Mouse (Mus musculus) midbrain, embryonic 15.5 days (tissue): ENCODE data around the gene Fndc3b. TPM values are rescaled to one million over a fixed set of nuclear protein-coding genes. Genes with fewer than 3 reads are reported as not detected.
A peak's percentile ranks its signal among the peaks of the same experiment; 100 is the strongest.

Source experiments
- ATAC-seq: fragments of 200-750 bp; cut with Nextera tagmentation; replicated peaks from 2 replicates; pipeline ENCODE4 v1.8.0; 2017; ENCODE audit warnings: moderate TSS enrichment
- H3K27ac ChIP-seq: fragments of 300-500 bp; sonication (generic); 2 replicates; pipeline ENCODE4 v1.5.1; 2015; ENCODE audit warnings: mild to moderate bottlenecking, inconsistent platforms
- H3K27me3 ChIP-seq: fragments of 300-500 bp; sonication (generic); replicated peaks from 2 replicates; pipeline ENCODE4 v1.6.1; 2015; ENCODE audit warnings: inconsistent platforms
- H3K36me3 ChIP-seq: fragments of 300-500 bp; sonication (generic); replicated peaks from 2 replicates; pipeline ENCODE4 v1.6.1; 2015; ENCODE audit warnings: inconsistent platforms
- H3K4me1 ChIP-seq: fragments of 300-500 bp; sonication (generic); 2 replicates; pipeline ENCODE4 v1.6.1; 2015; ENCODE audit warnings: inconsistent platforms
- H3K4me2 ChIP-seq: fragments of 300-500 bp; sonication (generic); 2 replicates; pipeline ENCODE4 v1.6.1; 2015; ENCODE audit warnings: inconsistent platforms, mild to moderate bottlenecking, moderate library complexity
- H3K4me3 ChIP-seq: fragments of 300-500 bp; sonication (generic); 2 replicates; pipeline ENCODE4 v1.5.1; 2015; ENCODE audit warnings: mild to moderate bottlenecking, inconsistent platforms
- H3K9ac ChIP-seq: fragments of 300-500 bp; sonication (generic); 2 replicates; pipeline ENCODE4 v1.6.1; 2015; ENCODE audit warnings: mild to moderate bottlenecking, inconsistent platforms
- H3K9me3 ChIP-seq: fragments of 300-500 bp; sonication (generic); 2 replicates; pipeline ENCODE4 v1.6.1; 2016; ENCODE audit warnings: inconsistent platforms
- WGBS: fragments of 180-500 bp; shearing (Covaris S2); methylation state at CpG from one replicate; pipeline ENCODE4 v1.1.7; 2015; ENCODE audit warnings: mixed read lengths; 5-methylcytosine and 5-hydroxymethylcytosine counted together
- polyA plus RNA-seq: library from polyadenylated mRNA; unstranded; fragments of >200 nt; fragmentation: Nextera tagmentation; extraction: Ambion mirVana; gene quantifications from 2 replicates; pipeline ENCODE4 v1.2.1, GENCODE M21; 2015

The Fndc3b gene
- polyA plus RNA-seq, 1 experiment from 2014 or later = 9.7 TPM

- WGBS = 63% methylated on average over 7 of the region's 7 CpGs
- no peaks in the 10 kb centered on the region for H3K27me3 ChIP-seq
- H3K36me3 ChIP-seq = no peaks in the 10 kb centered on the region
- no peak overlapping the region for H3K9ac ChIP-seq
- no peaks in the 10 kb centered on the region for H3K4me1 ChIP-seq
- no peak overlapping the region for H3K27ac ChIP-seq
- H3K4me2 ChIP-seq = no peak overlapping the region
- H3K4me3 ChIP-seq = no peak overlapping the region
- H3K9me3 ChIP-seq = no peaks in the 10 kb centered on the region
- ATAC-seq = no peak
Observed at GRCm38 (mm10) chr3:27475899-27476298, 235.2 kb downstream of the Fndc3b start.

- no peaks in the 10 kb centered on the region for H3K36me3 ChIP-seq
- no peak for ATAC-seq
- H3K27ac ChIP-seq = no peak overlapping the region
- H3K9ac ChIP-seq = no peak overlapping the region
- no peaks in the 10 kb centered on the region for H3K4me1 ChIP-seq
- no peak overlapping the region for H3K4me3 ChIP-seq
- WGBS = 92% methylated on average over 14 of the region's 14 CpGs
- no peak overlapping the region for H3K4me2 ChIP-seq
- no peaks in the 10 kb centered on the region for H3K9me3 ChIP-seq
- H3K27me3 ChIP-seq = no peaks in the 10 kb centered on the region
Observed at GRCm38 (mm10) chr3:27473801-27474599, 237.1 kb downstream of the Fndc3b start.

GRCm38 (mm10) chr3:27472846-27473245, 238.3 kb downstream of the Fndc3b start:
- H3K4me1 ChIP-seq = no peaks in the 10 kb centered on the region
- no peak overlapping the region for H3K27ac ChIP-seq
- no peaks in the 10 kb centered on the region for H3K9me3 ChIP-seq
- H3K36me3 ChIP-seq = no peaks in the 10 kb centered on the region
- WGBS = 98% methylated on average over 3 of the region's 3 CpGs
- no peak overlapping the region for H3K4me3 ChIP-seq
- no peak overlapping the region for H3K4me2 ChIP-seq
- no peak for ATAC-seq
- H3K27me3 ChIP-seq = no peaks in the 10 kb centered on the region
- no peak overlapping the region for H3K9ac ChIP-seq

DNA sequence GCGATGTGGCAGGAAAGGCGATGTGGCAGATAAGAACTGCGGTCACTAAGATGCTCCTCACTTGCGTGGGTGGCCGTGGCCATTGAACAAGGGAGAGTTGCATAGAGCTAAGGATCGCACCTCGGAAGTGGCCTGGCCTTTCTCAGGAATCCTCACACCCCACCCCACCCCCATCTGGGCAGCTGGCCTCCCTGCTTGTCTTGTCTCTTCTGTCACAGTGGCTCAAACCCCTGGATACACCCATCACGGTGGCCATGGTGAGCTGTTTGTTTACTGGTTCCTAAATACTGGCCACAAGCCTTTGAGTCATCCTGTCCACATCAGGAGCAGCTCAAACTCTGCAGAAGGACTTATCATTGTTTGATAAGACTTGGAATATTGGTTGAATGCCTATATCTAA, 240.3 kb downstream of the Fndc3b start:
- H3K9ac ChIP-seq = no peak overlapping the region
- ATAC-seq = no peak
- no peak overlapping the region for H3K4me2 ChIP-seq
- no peaks in the 10 kb centered on the region for H3K27me3 ChIP-seq
- H3K36me3 ChIP-seq = no peaks in the 10 kb centered on the region
- H3K27ac ChIP-seq = no peak overlapping the region
- H3K4me1 ChIP-seq = no peaks in the 10 kb centered on the region
- no peaks in the 10 kb centered on the region for H3K9me3 ChIP-seq
- 90% methylated on average over 8 of the region's 8 CpGs for WGBS
- H3K4me3 ChIP-seq = no peak overlapping the region

- Histone ChIP-seq H3K27me3 (no peaks in the 10 kb centered on the region), H3K4me1 (no peaks in the 10 kb centered on the region), H3K9ac (no peak overlapping the region), H3K9me3 (no peaks in the 10 kb centered on the region), H3K27ac (no peak overlapping the region), H3K4me3 (no peak overlapping the region), H3K4me2 (no peak overlapping the region), H3K36me3 (no peaks in the 10 kb centered on the region)
- no peak for ATAC-seq
- WGBS = 97% methylated on average over 8 of the region's 8 CpGs
Observed at GRCm38 (mm10) chr3:27469971-27470370, 241.1 kb downstream of the Fndc3b start.

DNA sequence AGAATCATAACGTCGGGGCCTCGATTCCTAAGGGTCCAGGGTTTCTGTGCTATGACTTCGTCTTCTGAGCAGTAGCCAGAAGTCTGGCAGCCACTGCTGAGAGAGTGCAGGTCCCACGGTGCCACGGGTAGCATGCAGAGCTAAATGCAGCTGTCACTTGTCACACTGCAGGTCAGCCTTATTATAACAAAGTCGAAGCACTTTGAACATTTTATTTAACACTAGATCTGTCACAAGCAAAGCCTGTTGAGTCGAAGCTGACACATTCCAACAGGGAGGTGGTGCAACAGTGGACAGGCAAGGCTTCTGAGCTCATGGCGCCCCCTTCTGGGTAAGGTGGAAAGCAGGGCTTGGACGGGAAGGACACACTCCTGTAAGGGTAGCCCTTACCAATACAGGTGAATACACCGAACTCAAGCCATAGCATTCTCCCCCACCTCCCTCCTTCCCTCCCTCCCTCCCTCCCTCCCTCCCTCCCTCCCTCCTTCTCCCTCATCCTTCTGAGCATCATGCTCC, 243.5 kb downstream of the Fndc3b start:
- Histone ChIP-seq H3K4me2 (no peak overlapping the region), H3K36me3 (no peaks in the 10 kb centered on the region)
- ATAC-seq = no peak

GRCm38 (mm10) chr3:27466297-27466901, 244.7 kb downstream of the Fndc3b start:
- 0 out of 2 replicates have a peak, but pooled peaks have one; percentile 37 for ATAC-seq
- Histone ChIP-seq H3K4me2 (no peak overlapping the region), H3K27ac (no peak overlapping the region), H3K9ac (no peak overlapping the region), H3K36me3 (no peaks in the 10 kb centered on the region), H3K4me3 (no peak overlapping the region), H3K27me3 (no peaks in the 10 kb centered on the region), H3K9me3 (no peaks in the 10 kb centered on the region), H3K4me1 (no peaks in the 10 kb centered on the region)
- WGBS = 75% methylated on average over 7 of the region's 7 CpGs

More for the DNA sequence above, 243.5 kb downstream of the Fndc3b start:
- WGBS = 84% methylated on average over 11 of the region's 11 CpGs
- Histone ChIP-seq H3K4me3 (no peak overlapping the region), H3K27me3 (no peaks in the 10 kb centered on the region), H3K9ac (no peak overlapping the region), H3K9me3 (no peaks in the 10 kb centered on the region), H3K4me1 (no peaks in the 10 kb centered on the region), H3K27ac (no peak overlapping the region)

DNA sequence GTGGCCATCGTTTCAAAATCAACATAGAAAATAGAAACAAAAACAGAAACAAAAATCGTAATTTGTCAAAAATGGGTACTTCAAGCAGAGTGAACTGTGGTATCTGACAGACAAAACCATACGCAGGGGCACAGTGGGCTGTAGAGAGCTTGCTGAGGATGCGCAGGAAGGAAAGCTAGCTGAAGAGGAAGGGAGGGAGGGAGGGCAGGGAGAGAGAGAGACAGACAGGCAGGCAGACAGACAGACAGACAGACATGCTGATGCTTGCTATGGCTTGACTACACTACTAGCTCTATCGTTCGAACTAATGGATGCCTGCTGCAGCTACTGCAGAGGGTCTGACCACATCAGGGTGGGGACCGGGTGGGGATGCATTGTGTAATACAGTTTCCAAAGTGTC, 247.7 kb downstream of the Fndc3b start:
- WGBS = 91% methylated on average over 7 of the region's 7 CpGs
- Histone ChIP-seq H3K9ac (no peak overlapping the region), H3K27ac (no peak overlapping the region), H3K36me3 (no peaks in the 10 kb centered on the region), H3K9me3 (no peaks in the 10 kb centered on the region), H3K4me3 (no peak overlapping the region), H3K4me2 (no peak overlapping the region), H3K4me1 (no peaks in the 10 kb centered on the region), H3K27me3 (no peaks in the 10 kb centered on the region)
- no peak for ATAC-seq

- 88% methylated on average over 15 of the region's 15 CpGs for WGBS
- Histone ChIP-seq H3K4me1 (no peaks in the 10 kb centered on the region), H3K27me3 (no peaks in the 10 kb centered on the region), H3K9ac (no peak overlapping the region), H3K4me2 (no peak overlapping the region), H3K27ac (no peak overlapping the region), H3K4me3 (no peak overlapping the region), H3K9me3 (no peaks in the 10 kb centered on the region), H3K36me3 (no peaks in the 10 kb centered on the region)
- ATAC-seq = no peak
Observed at GRCm38 (mm10) chr3:27462934-27463333, 248.2 kb downstream of the Fndc3b start.

GRCm38 (mm10) chr3:27462316-27462902, 248.7 kb downstream of the Fndc3b start:
- 93% methylated on average over 9 of the region's 9 CpGs for WGBS
- no peak overlapping the region for H3K9ac ChIP-seq
- no peak overlapping the region for H3K4me3 ChIP-seq
- ATAC-seq = no peak
- H3K9me3 ChIP-seq = no peaks in the 10 kb centered on the region
- no peaks in the 10 kb centered on the region for H3K27me3 ChIP-seq
- no peaks in the 10 kb centered on the region for H3K4me1 ChIP-seq
- H3K27ac ChIP-seq = no peak overlapping the region
- H3K4me2 ChIP-seq = no peak overlapping the region
- no peaks in the 10 kb centered on the region for H3K36me3 ChIP-seq

- no peak for ATAC-seq
Observed at GRCm38 (mm10) chr3:27461861-27462260, 249.2 kb downstream of the Fndc3b start.

DNA sequence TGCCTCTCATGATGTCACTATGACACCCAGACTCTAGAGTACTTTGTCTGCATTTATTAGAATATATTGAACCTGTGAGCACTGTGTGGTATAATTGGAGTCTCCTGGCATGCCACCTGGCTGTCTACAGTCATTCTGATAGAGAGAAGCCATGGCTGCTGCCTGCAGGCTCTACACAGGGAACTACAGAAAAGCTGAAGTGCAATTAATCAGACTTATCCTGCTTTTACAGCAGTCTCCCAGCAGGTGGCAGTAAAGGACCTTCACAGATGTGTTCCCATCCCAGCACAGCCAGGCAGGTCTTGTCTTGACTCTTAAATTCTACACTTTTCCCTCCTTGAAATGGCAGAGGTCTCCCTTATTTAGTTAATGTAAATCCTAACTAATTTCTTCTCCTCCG, 250.1 kb downstream of the Fndc3b start:
- peak; percentile 74 for ATAC-seq
- 62% methylated on average over 1 of the region's 1 CpGs for WGBS

More at GRCm38 (mm10) chr3:27461861-27462260, 249.2 kb downstream of the Fndc3b start:
- H3K36me3 ChIP-seq = no peaks in the 10 kb centered on the region
- H3K4me3 ChIP-seq = no peak overlapping the region
- 91% methylated on average over 7 of the region's 7 CpGs for WGBS
- H3K27me3 ChIP-seq = no peaks in the 10 kb centered on the region
- H3K27ac ChIP-seq = no peak overlapping the region
- H3K4me1 ChIP-seq = no peaks in the 10 kb centered on the region
- H3K9ac ChIP-seq = no peak overlapping the region
- no peaks in the 10 kb centered on the region for H3K9me3 ChIP-seq
- H3K4me2 ChIP-seq = no peak overlapping the region

More for the DNA sequence above, 250.1 kb downstream of the Fndc3b start:
- Histone ChIP-seq H3K27me3 (no peaks in the 10 kb centered on the region), H3K27ac (no peak overlapping the region), H3K9ac (no peak overlapping the region), H3K4me3 (no peak overlapping the region), H3K4me1 (no peaks in the 10 kb centered on the region), H3K36me3 (no peaks in the 10 kb centered on the region), H3K9me3 (no peaks in the 10 kb centered on the region), H3K4me2 (no peak overlapping the region)
